Mouse (Mus musculus): ENCODE measurements around the gene Dner. TPM values are rescaled to one million over a fixed set of nuclear protein-coding genes. Genes with fewer than 3 reads are reported as not detected.

The Dner gene
- total and polyA plus RNA-seq, 2 experiments from 2014 or later = 322 to 331 TPM

GRCm38 (mm10) chr1:84722371-84722770 lies 26.4 kb upstream of the Dner start:
- 94% methylated on average over 3 of the region's 3 CpGs for WGBS
- Histone ChIP-seq H3K4me2 (ENCODE audit: low read depth, low read length) (no peak overlapping the region), H3K27me3 (ENCODE audit: insufficient read depth, low read length) (no peaks in the 10 kb centered on the region), H3K4me1 (ENCODE audit: insufficient read depth, low read length) (no peaks in the 10 kb centered on the region), H3K36me3 (ENCODE audit: insufficient read depth, low read length) (peaks cover 24% of the 10 kb centered on the region), H3K9me3 (ENCODE audit: low read length) (no peaks in the 10 kb centered on the region), H3K9ac (replicated peaks; ENCODE audit: low read length) (no peak overlapping the region), H3K27ac (no peak overlapping the region), H3K4me3 (ENCODE audit: low read length) (no peak overlapping the region)
- TF ChIP-seq CTCF (IDR thresholded peaks at IDR 0.05; ENCODE audit: low read depth) = no peak
- ATAC-seq = no peak
- DNase-seq (ENCODE audit: low spot score) = no peak

- Histone ChIP-seq H3K4me3 (ENCODE audit: low read length) (no peak overlapping the region), H3K36me3 (ENCODE audit: insufficient read depth, low read length) (peaks cover 24% of the 10 kb centered on the region), H3K27ac (no peak overlapping the region), H3K27me3 (ENCODE audit: insufficient read depth, low read length) (no peaks in the 10 kb centered on the region), H3K4me2 (ENCODE audit: low read depth, low read length) (no peak overlapping the region), H3K4me1 (ENCODE audit: insufficient read depth, low read length) (no peaks in the 10 kb centered on the region), H3K9ac (replicated peaks; ENCODE audit: low read length) (no peak overlapping the region), H3K9me3 (ENCODE audit: low read length) (no peaks in the 10 kb centered on the region)
- DNase-seq (ENCODE audit: low spot score) (no peak), ATAC-seq (no peak)
- no peak for TF ChIP-seq CTCF (IDR thresholded peaks at IDR 0.05; ENCODE audit: low read depth)
- WGBS = 88% methylated on average over 3 of the region's 3 CpGs
Observed at GRCm38 (mm10) chr1:84721942-84722341, 25.9 kb upstream of the Dner start.

- Histone ChIP-seq H3K9me3 (ENCODE audit: low read length) (no peaks in the 10 kb centered on the region), H3K27ac (peak overlapping the region; percentile 74), H3K4me1 (ENCODE audit: insufficient read depth, low read length) (no peaks in the 10 kb centered on the region), H3K9ac (replicated peaks; ENCODE audit: low read length) (peak overlapping the region; percentile 48), H3K36me3 (ENCODE audit: insufficient read depth, low read length) (no peaks in the 10 kb centered on the region), H3K27me3 (ENCODE audit: insufficient read depth, low read length) (no peaks in the 10 kb centered on the region), H3K4me3 (ENCODE audit: low read length) (peak overlapping the region; percentile 30), H3K4me2 (ENCODE audit: low read depth, low read length) (peak overlapping the region; percentile 56)
- ATAC-seq (peak; percentile 93), DNase-seq (ENCODE audit: low spot score) (peak; percentile 86)
- no peak for TF ChIP-seq CTCF (IDR thresholded peaks at IDR 0.05; ENCODE audit: low read depth)
- WGBS = 12% methylated on average over 31 of the region's 31 CpGs
Observed at GRCm38 (mm10) chr1:84709810-84710785, 14.1 kb upstream of the Dner start.

- WGBS = 37% methylated on average over 5 of the region's 5 CpGs
- H3K9ac ChIP-seq (replicated peaks; ENCODE audit: low read length) = peak overlapping the region; percentile 48; the same call in 1 of the 2 replicates
- peak; percentile 57 for DNase-seq (ENCODE audit: low spot score)
Observed at GRCm38 (mm10) chr1:84709406-84709805, 13.4 kb upstream of the Dner start.

GRCm38 (mm10) chr1:84700254-84700653 lies 4.2 kb upstream of the Dner start:
- no peak for DNase-seq (ENCODE audit: low spot score)
- no peak for TF ChIP-seq CTCF (IDR thresholded peaks at IDR 0.05; ENCODE audit: low read depth)
- no peak overlapping the region for H3K27ac ChIP-seq
- no peaks in the 10 kb centered on the region for H3K9me3 ChIP-seq (ENCODE audit: low read length)
- H3K36me3 ChIP-seq (ENCODE audit: insufficient read depth, low read length) = no peaks in the 10 kb centered on the region
- WGBS = 96% methylated on average over 6 of the region's 6 CpGs
- ATAC-seq = no peak
- no peak overlapping the region for H3K4me2 ChIP-seq (ENCODE audit: low read depth, low read length)
- H3K27me3 ChIP-seq (ENCODE audit: insufficient read depth, low read length) = no peaks in the 10 kb centered on the region
- no peak overlapping the region for H3K4me3 ChIP-seq (ENCODE audit: low read length)
- H3K4me1 ChIP-seq (ENCODE audit: insufficient read depth, low read length) = no peaks in the 10 kb centered on the region
- H3K9ac ChIP-seq (replicated peaks; ENCODE audit: low read length) = no peak overlapping the region

More at GRCm38 (mm10) chr1:84709406-84709805, 13.4 kb upstream of the Dner start:
- Histone ChIP-seq H3K9me3 (ENCODE audit: low read length) (no peaks in the 10 kb centered on the region), H3K4me3 (ENCODE audit: low read length) (peak overlapping the region; percentile 30; the same call in 1 of the 2 replicates), H3K4me2 (ENCODE audit: low read depth, low read length) (peak overlapping the region; percentile 56), H3K36me3 (ENCODE audit: insufficient read depth, low read length) (no peaks in the 10 kb centered on the region), H3K4me1 (ENCODE audit: insufficient read depth, low read length) (no peaks in the 10 kb centered on the region), H3K27me3 (ENCODE audit: insufficient read depth, low read length) (no peaks in the 10 kb centered on the region), H3K27ac (peak overlapping the region; percentile 74; the same call in 1 of the 2 replicates)
- TF ChIP-seq CTCF (IDR thresholded peaks at IDR 0.05; ENCODE audit: low read depth) = no peak
- peak; percentile 71 for ATAC-seq

GRCm38 (mm10) chr1:84697136-84697535 lies 1.1 kb upstream of the Dner start:
- Histone ChIP-seq H3K4me1 (ENCODE audit: insufficient read depth, low read length) (peaks cover 10% of the 10 kb centered on the region), H3K4me2 (ENCODE audit: low read depth, low read length) (no peak overlapping the region), H3K9ac (replicated peaks; ENCODE audit: low read length) (no peak overlapping the region), H3K27me3 (ENCODE audit: insufficient read depth, low read length) (no peaks in the 10 kb centered on the region), H3K4me3 (ENCODE audit: low read length) (no peak overlapping the region), H3K27ac (no peak overlapping the region), H3K36me3 (ENCODE audit: insufficient read depth, low read length) (no peaks in the 10 kb centered on the region), H3K9me3 (ENCODE audit: low read length) (no peaks in the 10 kb centered on the region)
- 2% methylated on average over 2 of the region's 2 CpGs for WGBS
- TF ChIP-seq CTCF (IDR thresholded peaks at IDR 0.05; ENCODE audit: low read depth) = peak; percentile 85
- DNase-seq (ENCODE audit: low spot score) = peak; percentile 93
- ATAC-seq = no peak

Data from hindbrain, postnatal 0 days (tissue).